Mouse (Mus musculus): ENCODE data around the gene Rnf26.
"Not testable (repeated sequence)": the region's sequence is repeated elsewhere in the genome, so short reads cannot be mapped to it uniquely, and the experiment has no call there.

Rnf26 gene

GRCm38 (mm10) chr9:44125026-44125425 lies 11.7 kb upstream of the Rnf26 start:
- DNase-seq (ENCODE audit: low spot score) = no peak

DNA sequence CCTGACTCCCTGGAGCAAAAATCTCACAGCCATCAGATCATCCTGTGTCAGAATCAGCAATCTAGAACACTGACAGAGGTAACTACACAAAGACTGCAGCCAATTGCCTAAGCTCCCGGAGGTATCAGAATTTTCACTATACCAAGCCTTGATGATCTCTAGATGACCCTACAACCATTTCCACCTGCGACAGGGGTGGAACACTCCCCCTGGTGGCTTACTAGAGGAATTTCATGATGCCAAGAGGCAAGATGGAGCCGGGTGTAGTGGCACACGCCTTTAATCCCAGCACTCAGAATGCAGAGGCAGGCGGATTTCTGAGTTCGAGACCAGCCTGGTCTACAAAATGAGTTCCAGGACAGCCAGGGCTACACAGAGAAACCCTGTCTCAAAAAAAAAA lies 11.0 kb upstream of the Rnf26 start:
- DNase-seq (ENCODE audit: low spot score) = no peak

- DNase-seq (ENCODE audit: low spot score) = no peak
Measured at GRCm38 (mm10) chr9:44119948-44120465, 6.7 kb upstream of the Rnf26 start.

DNA sequence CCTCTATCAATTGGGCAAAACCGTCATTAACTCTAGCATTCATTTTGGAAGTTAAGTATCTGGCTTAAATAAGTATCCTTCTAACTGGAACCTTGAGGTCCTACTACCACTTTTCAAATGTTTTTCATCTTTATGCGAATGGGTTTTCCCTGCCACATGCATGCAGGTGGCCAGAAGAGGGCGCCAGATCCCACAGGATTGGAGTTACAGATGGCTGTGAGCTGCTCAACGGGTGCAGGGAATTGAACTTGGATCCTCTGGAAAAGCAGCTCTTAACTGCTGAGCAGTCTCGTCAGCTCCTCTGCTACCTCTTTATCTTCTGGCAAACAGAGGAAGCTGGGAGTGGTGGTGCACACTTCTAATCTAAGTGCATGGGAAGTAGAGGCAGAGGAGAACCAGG lies 5.7 kb upstream of the Rnf26 start:
- no peak for DNase-seq (ENCODE audit: low spot score)

GRCm38 (mm10) chr9:44116182-44116581 lies 2.9 kb upstream of the Rnf26 start:
- DNase-seq (ENCODE audit: low spot score) = no peak

DNA sequence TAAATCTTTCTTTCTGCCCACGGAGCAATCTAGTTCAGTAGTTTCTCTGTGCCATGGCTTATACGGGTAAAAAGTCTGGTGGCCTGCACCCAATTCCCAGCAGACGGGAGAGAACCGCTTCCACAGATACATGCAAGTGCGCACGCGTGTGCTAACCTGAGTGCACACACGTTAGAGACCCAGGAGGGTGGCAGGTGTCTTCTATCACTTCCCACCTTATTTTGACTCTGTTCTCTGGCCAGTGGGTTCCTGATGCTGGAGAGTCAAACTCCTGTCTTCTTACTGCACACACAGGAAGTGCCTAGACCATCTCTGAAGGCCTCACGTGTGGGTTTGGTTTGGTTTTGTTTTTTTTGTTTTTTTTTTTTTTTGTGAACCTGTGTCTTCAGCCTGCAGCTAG lies 2.3 kb upstream of the Rnf26 start:
- DNase-seq (ENCODE audit: low spot score) = no peak

- peak; percentile 53 for DNase-seq (ENCODE audit: low spot score)
Measured at GRCm38 (mm10) chr9:44114453-44114852, 1.1 kb upstream of the Rnf26 start.

DNA sequence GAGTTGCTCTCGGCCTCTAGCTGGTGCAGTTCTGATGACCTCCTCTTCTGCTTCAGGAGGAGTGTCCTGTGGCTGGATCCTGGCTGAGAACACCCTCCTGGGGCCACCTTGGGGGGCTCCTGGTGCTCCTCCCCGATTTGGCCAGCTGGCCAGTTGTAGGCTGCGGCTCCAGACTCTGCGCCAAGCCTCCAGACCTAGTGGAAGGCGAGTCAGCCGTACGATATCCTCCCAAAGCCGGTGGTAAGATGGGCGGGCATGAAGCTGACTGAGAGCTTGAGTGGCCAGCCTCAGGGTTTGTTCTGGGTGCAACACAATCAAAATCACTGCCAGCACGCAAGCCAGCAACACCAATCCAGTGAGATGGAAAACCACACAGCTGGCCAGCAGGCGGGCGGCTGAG lies 1.4 kb downstream of the Rnf26 start:
- not testable (repeated sequence) for DNase-seq (ENCODE audit: low spot score)

- peak; percentile 50 for DNase-seq (ENCODE audit: low spot score)
Measured at GRCm38 (mm10) chr9:44109360-44110095, 3.8 kb downstream of the Rnf26 start.

- no peak for DNase-seq (ENCODE audit: low spot score)
Measured at GRCm38 (mm10) chr9:44108269-44109055, 4.9 kb downstream of the Rnf26 start.

DNA sequence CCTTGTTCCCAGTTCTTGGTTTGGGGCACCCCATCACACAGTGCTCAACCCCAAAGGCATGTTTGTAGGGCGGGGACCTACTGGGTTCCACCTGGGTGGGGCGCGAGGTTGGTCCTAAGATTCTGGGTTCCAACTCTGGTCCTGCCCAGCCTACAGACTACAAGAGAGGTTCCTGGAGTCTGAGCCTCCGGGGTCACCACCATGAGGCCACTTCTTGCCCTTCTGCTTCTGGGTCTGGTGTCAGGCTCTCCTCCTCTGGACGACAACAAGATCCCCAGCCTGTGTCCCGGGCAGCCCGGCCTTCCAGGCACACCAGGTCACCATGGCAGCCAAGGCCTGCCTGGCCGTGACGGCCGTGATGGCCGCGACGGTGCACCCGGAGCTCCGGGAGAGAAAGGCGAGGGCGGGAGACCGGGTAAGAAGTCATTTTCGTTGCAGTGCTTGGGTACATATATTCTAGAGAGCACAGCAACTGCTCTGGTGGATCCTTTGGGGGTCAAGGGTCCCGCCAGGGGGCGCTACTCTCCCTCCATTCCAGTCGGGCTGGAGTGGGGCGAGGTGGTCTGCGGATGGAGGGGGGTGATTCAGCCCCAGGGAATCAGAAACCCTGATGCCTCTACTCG lies 5.6 kb downstream of the Rnf26 start:
- DNase-seq (ENCODE audit: low spot score) = no peak

- no peak for DNase-seq (ENCODE audit: low spot score)
Measured at GRCm38 (mm10) chr9:44107110-44107509, 6.2 kb downstream of the Rnf26 start, which contains the start of gene C1qtnf5. Gene C1qtnf5 (plus strand): TSS chr9:44107245.

- DNase-seq (ENCODE audit: low spot score) = no peak
Measured at GRCm38 (mm10) chr9:44106596-44106995, 6.7 kb downstream of the Rnf26 start.

GRCm38 (mm10) chr9:44106182-44106581 lies 7.1 kb downstream of the Rnf26 start:
- no peak for DNase-seq (ENCODE audit: low spot score)

GRCm38 (mm10) chr9:44105781-44106180 lies 7.5 kb downstream of the Rnf26 start:
- no peak for DNase-seq (ENCODE audit: low spot score)

DNA sequence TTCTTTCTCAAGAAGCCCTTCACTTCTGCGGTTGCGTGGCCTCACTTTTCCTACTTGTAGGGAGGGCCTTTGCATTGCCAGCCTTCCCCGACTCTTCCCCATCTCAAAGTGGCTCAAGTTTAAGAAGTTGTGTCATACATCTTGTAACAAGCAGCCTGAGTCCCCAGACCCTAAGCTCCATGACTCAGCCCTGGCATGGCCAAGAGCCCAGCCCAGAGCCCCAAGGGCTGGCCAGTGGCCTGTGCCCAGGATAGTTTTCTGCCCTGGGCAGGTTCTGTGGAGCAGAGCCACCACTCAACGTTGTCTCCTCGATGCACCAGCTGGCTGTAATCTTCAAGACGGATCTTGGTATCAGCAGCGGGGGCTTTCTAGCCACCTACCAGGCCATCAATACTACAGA lies 8.4 kb downstream of the Rnf26 start:
- no peak for DNase-seq (ENCODE audit: low spot score)

- no peak for DNase-seq (ENCODE audit: low spot score)
Measured at GRCm38 (mm10) chr9:44101490-44101889, 11.8 kb downstream of the Rnf26 start, which contains the start of gene Mfrp. Gene Mfrp (plus strand): TSS chr9:44101729.

DNA sequence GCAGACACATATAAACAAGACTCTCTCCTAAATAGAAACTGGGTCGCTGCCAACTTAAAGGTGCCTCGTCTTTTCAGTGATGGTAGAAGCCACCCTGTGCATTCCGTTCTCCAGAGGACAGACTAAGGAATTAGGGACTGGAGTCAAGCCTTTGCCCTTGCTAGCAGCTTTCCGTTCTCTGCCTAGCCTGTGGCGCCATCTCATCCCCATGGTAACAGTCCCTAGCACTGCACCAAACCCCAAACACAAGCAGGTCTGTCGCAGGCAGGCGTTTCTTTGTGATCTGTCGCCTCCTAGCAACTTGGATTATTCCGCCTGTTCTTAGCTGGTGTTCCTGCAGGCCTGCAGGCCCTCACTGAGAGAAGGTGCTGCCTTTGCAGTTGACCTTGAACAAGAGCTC lies 16.8 kb downstream of the Rnf26 start:
- DNase-seq (ENCODE audit: low spot score) = no peak

DNA sequence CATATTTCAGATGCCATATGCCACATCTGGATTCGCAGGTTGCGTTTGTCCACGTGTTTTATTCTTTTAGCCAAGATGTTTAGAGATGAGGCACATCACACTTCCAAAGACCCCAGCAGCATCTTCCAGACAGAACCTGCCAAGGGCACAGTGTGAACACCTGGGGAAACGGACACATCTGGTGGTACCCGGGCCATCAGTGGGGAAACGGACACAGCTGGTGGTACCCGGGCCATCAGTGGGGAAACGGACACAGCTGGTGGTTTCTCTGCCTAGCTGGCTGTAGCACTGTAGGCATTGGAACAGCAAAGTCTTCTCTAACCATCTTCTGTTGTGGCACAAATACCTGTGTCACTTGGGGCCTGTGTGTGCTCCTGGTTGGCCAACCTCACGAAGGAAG lies 17.5 kb downstream of the Rnf26 start:
- no peak for DNase-seq (ENCODE audit: low spot score)

- DNase-seq (ENCODE audit: low spot score) = no peak
Measured at GRCm38 (mm10) chr9:44094737-44095136, 18.6 kb downstream of the Rnf26 start.

DNA sequence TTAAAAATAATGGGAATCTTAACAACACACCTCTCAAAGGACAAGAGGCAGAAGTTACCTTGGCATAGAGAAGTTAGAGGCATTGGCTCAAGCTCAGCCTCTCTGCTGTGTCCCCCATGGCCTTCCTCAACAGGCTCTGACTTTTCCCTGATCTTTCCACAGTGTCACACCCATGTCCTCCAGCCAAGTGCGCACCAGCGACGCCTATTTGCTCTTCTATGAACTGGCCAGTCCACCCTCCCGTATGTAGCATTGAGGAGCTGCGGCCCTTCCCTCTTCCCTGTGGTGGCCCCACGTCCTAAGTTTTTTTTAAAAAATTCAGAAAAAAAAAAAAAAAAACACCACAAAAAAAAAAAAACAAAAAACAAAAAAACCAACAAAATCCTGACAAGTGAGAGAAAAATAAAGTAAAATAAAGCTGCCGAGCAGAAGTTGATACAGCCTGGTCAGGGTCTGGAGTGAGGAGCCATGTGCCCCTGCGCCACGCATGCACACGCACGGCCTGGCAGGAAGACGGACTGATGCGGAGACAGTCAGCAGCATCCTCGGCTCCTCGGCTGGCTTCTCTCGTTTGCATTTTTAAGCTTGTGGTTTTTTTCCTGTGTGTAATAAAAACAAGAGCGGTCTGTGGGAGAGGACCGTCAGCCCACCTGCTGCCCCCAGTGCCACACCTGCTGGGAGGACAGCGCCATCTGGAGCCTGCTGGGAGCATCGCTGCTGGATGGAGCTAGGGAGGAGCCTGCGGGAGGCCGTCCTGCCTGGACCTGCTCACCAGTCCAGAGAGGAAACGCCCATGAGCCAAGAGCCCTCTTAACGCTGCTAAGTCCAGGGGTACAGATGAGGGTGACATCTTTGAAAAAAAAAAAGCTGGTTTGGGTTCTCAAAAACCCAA lies 19.5 kb downstream of the Rnf26 start:
- DNase-seq (ENCODE audit: low spot score) = peak; percentile 62

Measured in yolk sac, embryonic 10.5 days (tissue).